Mouse (Mus musculus) kidney, postnatal 36 days (tissue): ENCODE results near the gene Chit1.

ENCODE experiments used
- DNase-seq, 2 experiments: peaks; one replicate each; pipeline ENCODE4 v3.0.0; 2021 to 2022; ENCODE audit warnings: mixed read lengths in 2 of 2

Gene Chit1

DNA sequence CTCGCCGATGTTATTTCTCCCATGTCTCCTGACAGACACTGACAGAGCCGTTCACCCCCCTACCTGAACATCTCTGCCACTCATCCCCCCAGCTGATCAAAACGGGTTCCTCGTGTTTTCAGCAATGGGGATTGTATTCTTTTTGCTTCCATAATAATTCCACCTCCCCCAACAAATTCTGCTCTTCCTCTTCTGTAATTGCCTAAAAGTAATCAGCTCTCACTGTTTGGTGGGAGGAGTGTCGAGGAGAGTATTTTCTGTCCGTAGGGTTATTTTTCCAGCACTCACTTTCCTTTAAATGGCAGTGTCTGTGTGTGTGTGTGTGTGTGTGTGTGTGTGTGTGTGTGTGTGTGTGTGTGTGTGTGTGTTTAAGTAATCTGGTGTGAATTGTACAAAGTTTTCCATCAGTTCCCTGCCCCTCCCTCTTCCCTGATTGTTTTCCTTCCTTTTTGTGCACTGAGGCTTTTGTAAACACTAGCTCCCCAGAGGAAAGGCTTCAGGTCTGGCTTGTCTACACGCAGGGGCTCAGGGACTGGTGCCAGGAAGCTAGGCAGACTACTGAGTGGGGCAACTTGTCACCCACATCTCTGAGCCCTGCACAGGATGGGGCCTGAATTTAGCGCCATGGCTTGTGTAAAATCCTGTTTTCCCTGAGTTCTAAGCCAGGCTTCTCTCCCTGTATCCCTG, 31.4 kb upstream of the Chit1 start:
- peak; percentile 82 to 85 for DNase-seq

DNA sequence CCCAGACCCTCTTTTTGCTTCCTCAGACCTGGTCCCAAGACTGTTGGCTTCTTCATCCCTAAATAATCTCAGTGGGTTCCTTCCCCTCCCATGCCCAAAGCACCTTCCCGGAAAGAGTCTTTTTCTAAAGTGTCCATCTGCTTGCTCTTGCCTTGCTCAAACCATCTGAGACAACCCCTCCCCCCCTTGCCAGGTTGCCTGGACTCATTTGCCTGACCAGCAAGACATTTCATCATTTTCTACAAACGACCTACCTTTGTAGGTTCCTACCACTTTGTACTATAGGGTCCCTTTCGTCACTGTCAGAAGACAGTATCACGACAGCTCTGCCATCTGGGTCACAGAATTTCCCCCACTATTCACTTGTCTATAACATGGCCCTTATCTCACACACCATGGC, 30.6 kb upstream of the Chit1 start:
- DNase-seq, result no peak

GRCm38 (mm10) chr1:134080881-134081450, 30.1 kb upstream of the Chit1 start:
- DNase-seq, result peak; percentile 49 to 75

GRCm38 (mm10) chr1:134082987-134083516, 28.0 kb upstream of the Chit1 start:
- no peak for DNase-seq

GRCm38 (mm10) chr1:134083676-134084075, 27.4 kb upstream of the Chit1 start:
- DNase-seq, result no peak

GRCm38 (mm10) chr1:134084128-134084527, 26.9 kb upstream of the Chit1 start:
- DNase-seq, result no peak

- DNase-seq, result no peak
These were observed 25.0 kb upstream of the Chit1 start for GRCm38 (mm10) chr1:134086017-134086416.

DNA sequence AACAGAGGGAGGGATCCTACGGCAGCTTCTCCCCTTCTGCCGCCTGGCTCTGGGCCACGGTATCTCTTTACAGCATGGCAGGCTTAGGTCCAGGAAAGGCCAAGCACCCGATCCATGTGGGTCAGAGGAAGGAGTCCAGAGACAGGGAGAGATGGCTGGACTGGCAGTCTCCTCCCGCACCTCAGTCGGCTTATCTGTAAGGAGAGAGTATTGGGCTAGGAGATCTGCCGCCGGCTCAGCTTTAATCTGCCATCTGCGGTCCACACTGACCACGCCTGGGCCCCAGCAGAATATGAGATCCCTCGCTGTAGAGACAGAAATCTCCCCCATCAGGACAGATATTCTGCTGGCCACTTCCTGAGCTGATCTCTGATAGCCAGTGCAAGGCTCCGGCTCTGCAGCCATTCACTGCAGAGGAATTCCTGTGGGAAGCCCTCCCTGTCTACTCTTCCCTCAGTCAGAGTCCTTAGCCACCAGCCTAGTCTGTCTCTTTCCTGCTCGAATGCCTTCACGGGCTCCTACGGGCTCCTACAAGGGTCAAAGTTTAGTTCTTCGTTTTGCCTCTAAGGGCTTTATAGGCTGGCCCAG, 24.1 kb upstream of the Chit1 start:
- DNase-seq, result peak; percentile 61 to 65

GRCm38 (mm10) chr1:134089074-134089473, 22.0 kb upstream of the Chit1 start:
- DNase-seq, result no peak

- no peak for DNase-seq
These were observed 19.2 kb upstream of the Chit1 start for GRCm38 (mm10) chr1:134091851-134092250.

- DNase-seq, result no peak
These were observed 18.7 kb upstream of the Chit1 start for GRCm38 (mm10) chr1:134092368-134092767.

- peak; percentile 94 to 96 for DNase-seq
These were observed 17.9 kb upstream of the Chit1 start for GRCm38 (mm10) chr1:134092852-134093770.

DNA sequence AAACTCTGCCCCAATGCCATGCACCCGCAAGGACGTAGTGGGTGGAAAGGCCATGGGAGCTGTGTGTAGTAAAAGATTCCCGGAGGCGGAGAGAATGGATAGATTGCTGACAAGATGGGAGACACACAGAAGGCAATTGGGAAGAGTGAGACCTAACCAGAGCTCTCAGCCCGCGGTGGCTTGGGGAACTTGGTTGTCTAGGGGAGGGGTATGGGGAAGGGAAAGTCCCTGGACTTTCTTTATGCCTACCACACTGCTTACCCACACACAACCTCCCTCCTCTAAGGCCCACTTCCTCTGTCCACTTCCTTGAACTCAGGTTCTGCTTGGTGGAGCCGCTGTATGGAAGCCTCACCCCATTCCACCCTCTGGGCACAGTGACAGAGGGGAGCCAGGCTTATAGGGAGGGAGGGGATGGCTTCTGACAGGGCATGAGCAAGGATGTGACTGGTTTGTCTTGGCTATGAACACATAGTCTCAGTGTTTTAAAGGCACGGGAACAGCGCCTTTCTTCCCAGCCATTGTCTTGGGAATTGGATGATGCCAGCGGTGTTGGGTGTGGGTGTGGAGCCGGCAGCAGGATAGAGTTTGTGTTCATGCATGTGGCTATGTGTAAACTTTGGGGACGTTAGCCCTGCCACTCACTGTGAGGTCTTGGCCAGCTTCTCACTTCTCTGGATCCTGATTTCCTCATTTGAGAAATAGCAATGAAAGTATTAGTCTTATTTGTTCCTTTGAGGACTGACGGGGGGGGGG, 17.1 kb upstream of the Chit1 start:
- no peak for DNase-seq

- DNase-seq, result no peak
These were observed 15.9 kb upstream of the Chit1 start for GRCm38 (mm10) chr1:134095033-134095612.

DNA sequence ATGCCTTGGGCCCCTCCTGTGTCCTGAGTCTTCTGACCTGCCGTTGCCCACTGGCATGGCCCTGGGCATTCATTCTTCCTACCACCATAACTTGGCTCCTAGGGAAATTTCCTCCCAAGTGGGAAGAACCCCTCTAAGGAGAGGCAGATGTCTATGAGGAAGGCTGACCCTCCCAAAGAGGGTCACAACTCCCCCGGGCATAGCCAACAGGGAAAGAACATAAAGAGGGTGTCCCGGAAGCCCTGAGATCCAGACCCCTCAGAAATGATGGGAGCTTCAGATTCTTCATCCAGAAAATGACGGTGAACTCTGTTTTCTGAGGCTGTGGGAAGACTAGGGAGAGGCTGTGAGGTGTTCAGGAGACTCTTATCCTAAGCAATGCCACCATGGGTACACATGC, 15.3 kb upstream of the Chit1 start:
- DNase-seq, result no peak

DNA sequence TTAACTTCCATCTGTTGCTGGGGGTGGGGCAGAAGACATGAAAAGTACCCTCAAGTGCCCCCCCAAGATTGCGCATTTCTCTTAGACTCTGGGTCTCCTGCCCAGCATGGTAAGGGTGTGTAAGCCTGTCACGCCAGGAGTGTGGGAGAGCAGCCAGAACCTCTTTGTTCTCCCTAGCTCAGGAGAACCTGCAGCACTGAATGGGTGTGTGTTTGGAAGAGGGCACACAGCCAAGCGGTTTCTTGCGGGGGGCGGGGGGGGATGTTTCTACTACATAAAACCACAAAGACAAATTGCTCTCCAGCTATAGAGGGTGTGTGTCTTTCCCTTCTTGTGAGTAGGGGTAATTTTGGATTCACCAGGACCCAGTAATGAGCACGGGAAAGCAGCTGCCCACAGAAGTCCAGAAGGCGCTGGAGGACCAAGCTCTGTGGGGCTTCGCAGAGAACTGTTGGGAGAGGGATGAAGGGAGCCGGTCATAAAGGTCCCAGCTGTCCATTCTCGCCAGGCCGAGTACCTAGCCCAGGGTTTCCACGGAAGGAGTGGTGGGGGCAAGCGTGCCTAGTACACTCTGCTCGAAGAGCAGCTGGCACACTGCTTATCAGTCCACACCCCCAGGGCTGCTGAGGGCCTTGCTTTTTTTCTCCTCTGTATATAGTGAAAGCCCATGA, 14.6 kb upstream of the Chit1 start:
- DNase-seq, result peak in 1 of 2 experiments; percentile 37

GRCm38 (mm10) chr1:134097080-134097855, 13.8 kb upstream of the Chit1 start:
- DNase-seq, result no peak

GRCm38 (mm10) chr1:134097956-134098725, 12.9 kb upstream of the Chit1 start:
- peak; percentile 77 to 81 for DNase-seq

DNA sequence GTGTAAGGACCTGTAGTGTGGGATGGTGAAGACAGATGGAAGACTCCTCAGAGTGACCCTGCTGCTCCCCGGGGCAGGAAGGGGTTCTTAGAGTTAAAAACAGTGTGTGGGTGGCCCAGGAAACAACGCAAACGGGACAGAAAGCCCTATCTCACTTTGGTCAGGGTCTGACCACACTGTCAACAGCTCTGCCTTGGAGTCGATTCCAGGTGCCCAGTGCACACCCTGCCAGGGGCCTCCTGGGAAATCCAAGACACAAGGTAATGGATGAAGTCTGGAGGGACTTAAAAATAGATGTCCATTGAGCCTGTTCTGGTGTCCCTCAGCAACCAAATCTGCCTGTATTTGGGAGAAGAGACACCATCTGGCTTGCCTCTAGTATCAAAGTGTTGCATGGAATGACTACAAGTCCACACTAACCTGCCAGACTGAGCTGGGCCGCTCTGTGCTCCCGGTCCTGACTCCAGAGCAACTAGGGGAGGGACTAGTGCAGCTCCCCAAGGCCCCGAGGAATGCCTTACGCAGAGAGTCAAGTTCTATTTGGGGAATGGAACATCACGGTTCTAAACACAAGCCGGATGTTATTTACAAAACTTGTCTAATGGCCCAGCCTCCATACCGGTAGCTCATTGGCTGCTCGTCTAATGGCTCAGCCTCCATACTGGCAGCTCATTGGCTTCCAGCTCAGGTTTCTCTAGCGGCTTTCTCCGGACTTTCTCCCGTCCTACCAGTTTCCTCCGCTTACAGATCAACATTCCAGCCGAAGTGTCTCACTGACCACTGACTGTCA, 12.1 kb upstream of the Chit1 start:
- DNase-seq, result peak; percentile 82 to 96
